Mouse (Mus musculus): ENCODE data around the gene Pex1.

GRCm38 (mm10) chr5:3648849-3649210 is 53.0 kb downstream of the Pex1 start:
- TF ChIP-seq REST (IDR thresholded peaks at IDR 0.05; ENCODE audit: insufficient read depth, insufficient read length), result no peak
- no peak for TF ChIP-seq TCF12 (IDR thresholded peaks at IDR 0.05; ENCODE audit: insufficient read depth, poor library complexity, severe bottlenecking)
- TF ChIP-seq POLR2AphosphoS2 (IDR thresholded peaks at IDR 0.05; ENCODE audit: insufficient read length, low read depth), result no peak
- TF ChIP-seq E2F4 (IDR thresholded peaks at IDR 0.05; ENCODE audit: insufficient read depth), result no peak
